Mouse (Mus musculus): ENCODE results near the gene 1700067K01Rik.

GRCm38 (mm10) chr8:84027449-84027848 lies 26.1 kb downstream of the 1700067K01Rik start:
- TF ChIP-seq POLR2A (IDR thresholded peaks at IDR 0.05; ENCODE audit: extremely low read depth, insufficient read depth, low read length): no peak
- TF ChIP-seq CTCF (IDR thresholded peaks at IDR 0.05; ENCODE audit: extremely low read depth, insufficient read depth, low read length): no peak

Data from cortical plate, adult 2 months (tissue).